Mouse (Mus musculus): ENCODE measurements at regions not wholly inside any gene's neighbourhood (a gene's known extent, or its start where the extent isn't known, plus 50 kb on each side); places are given as distances from the start of the nearest gene placed in this dataset.

GRCm38 (mm10) chr5:118352142-118352541 lies 107.1 kb downstream of the 2410131K14Rik start:
- TF ChIP-seq CTCF (IDR thresholded peaks at IDR 0.05; ENCODE audit: low read depth, low read length) (no peak), POLR2AphosphoS5 (IDR thresholded peaks at IDR 0.05; ENCODE audit: insufficient replicate concordance, low read depth, low read length) (no peak), GATA1 (IDR thresholded peaks at IDR 0.05; ENCODE audit: borderline replicate concordance, low read length) (no peak)

Measured in G1E (cell line).